Mouse (Mus musculus) olfactory bulb, adult 2 months (tissue): ENCODE data around the gene Mthfd1l. TPM values are rescaled to one million over a fixed set of nuclear protein-coding genes. Genes with fewer than 3 reads are reported as not detected.
"Not testable (repeated sequence)": the region's sequence is repeated elsewhere in the genome, so short reads cannot be mapped to it uniquely, and the experiment has no call there.

Experiments used
- H3K27ac ChIP-seq: fragments of 200-500 bp; 2 replicates; pipeline ENCODE4 v1.5.1; 2012; ENCODE audit warnings: low read depth, low read length; ENCODE audit not compliant: insufficient read depth
- H3K4me1 ChIP-seq: fragments of 200-500 bp; 2 replicates; pipeline ENCODE4 v1.6.1; 2012; ENCODE audit warnings: low read length; ENCODE audit not compliant: control insufficient read depth, insufficient read depth
- H3K4me3 ChIP-seq: fragments of 200-500 bp; 2 replicates; pipeline ENCODE4 v1.5.1; 2012; ENCODE audit warnings: mild to moderate bottlenecking, low read depth, low read length, moderate library complexity; ENCODE audit not compliant: insufficient read depth
- CTCF ChIP-seq: fragments of 200-500 bp; IDR thresholded peaks from 2 replicates; pipeline ENCODE4 v1.5.1; 2012; ENCODE audit warnings: low read depth, mild to moderate bottlenecking, low read length, moderate library complexity; ENCODE audit not compliant: insufficient read depth
- POLR2A ChIP-seq: fragments of 200-500 bp; IDR thresholded peaks from 2 replicates; pipeline ENCODE4 v1.6.1; 2012; ENCODE audit warnings: mild to moderate bottlenecking, low read depth, low read length, moderate library complexity; ENCODE audit not compliant: insufficient read depth
- WGBS: fragments of 180-500 bp; shearing (Covaris S2); methylation state at CpG from one replicate; pipeline ENCODE4 v1.1.7; 2018; 5-methylcytosine and 5-hydroxymethylcytosine counted together
- polyA plus RNA-seq: library from polyadenylated mRNA; stranded (reverse); fragments of >200 nt; gene quantifications from 2 replicates; pipeline ENCODE4 v1.2.4, GENCODE M21; 2012; ENCODE audit warnings: low replicate concordance; ENCODE audit not compliant: missing spikeins, insufficient read depth, insufficient read length

The Mthfd1l gene
- polyA plus RNA-seq, 1 experiment: not detected

DNA sequence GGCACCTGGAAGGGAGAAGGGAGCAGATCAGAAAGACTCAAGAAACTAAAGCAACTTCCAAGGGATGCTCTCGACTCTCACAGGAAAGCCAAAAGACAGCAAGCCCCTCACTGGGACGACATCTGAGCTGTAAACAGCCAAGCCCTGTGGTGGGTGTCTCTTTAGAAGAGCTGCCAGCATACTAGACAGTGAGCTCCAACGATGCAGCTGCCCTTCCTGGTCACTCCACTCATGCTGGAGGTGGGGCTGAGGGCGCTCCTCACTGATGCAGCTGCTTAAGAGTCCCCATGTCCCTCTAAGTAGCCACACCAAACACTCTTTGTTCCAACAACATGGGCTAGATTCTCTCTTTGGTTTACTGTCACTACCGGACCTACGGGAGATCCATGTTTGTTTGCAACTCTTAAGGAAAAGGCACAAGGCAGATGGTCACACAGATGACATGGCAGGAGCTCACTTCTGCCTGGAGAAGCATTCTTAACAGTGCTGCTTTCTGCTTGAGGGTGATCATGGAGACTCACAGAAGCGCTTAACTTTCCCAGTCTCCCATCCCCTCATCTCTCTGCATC is 96.4 kb downstream of the Mthfd1l start:
- TF ChIP-seq CTCF (no peak), POLR2A (no peak)
- H3K27ac ChIP-seq: no peak overlapping the region; the same call in 1 of the 2 replicates
- no peak overlapping the region for H3K4me3 ChIP-seq
- 78% methylated on average over 7 of the region's 7 CpGs for WGBS
- no peaks in the 10 kb centered on the region; the same call in 1 of the 2 replicates for H3K4me1 ChIP-seq

DNA sequence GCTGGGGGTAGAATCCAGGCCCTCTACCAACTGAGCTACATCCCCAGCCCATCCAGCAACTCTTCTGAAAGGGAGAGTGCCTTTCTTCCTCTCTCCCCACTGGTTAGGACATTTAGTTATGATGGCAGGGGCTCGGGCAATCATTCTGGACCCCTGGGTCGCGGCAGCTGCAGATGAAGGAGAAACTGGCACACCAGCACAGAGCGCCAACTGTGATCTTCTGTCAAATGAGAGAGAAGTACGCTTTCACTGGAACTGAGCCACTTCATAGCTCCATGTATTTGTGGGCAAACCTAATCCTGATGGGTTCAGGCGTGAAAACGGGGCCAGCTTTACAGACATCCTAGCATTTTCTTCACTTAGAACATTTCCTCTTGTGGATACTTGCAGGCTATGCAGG is 97.1 kb downstream of the Mthfd1l start:
- no peaks in the 10 kb centered on the region; the same call in 1 of the 2 replicates for H3K4me1 ChIP-seq
- no peak overlapping the region for H3K4me3 ChIP-seq
- TF ChIP-seq POLR2A (no peak), CTCF (no peak)
- 85% methylated on average over 7 of the region's 7 CpGs for WGBS
- no peak overlapping the region for H3K27ac ChIP-seq

DNA sequence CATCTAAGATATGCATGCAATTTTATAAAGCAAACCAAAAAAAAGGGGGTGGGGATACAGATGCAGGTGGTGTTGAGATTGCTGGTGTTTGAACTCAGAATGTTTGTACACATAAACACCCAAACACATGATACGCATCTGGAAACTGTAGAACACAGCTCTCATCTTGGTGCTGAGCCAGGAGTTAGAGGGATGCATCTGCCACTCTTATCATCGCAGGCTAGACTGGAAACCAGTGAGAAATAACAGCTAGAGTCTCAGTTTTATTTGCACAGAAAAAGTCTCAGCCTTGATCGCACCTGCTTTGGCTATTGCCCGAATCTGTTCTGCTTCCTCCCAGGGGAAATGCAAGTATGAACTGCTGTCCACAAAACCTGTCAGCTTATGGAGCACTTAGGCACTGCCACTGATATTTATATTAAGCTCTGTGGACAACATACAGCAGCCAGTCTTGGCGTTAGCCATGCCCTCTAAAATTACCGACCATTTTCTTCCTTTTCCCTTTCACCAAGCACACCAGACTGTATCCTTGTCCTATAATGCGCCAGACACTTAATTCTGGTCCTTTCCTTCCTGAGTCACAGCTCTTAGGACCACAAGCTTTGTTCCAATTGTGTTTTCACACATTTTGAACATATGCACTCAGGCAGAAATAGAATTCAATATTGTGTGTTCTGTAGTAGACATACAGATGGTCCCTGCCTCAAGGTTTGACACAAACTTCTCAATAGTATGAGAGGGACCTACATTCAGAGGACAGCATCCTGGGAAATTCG is 98.3 kb downstream of the Mthfd1l start:
- 78% methylated on average over 8 of the region's 8 CpGs for WGBS
- Histone ChIP-seq H3K4me1 (no peaks in the 10 kb centered on the region; the same call in 1 of the 2 replicates), H3K27ac (no peak overlapping the region), H3K4me3 (no peak overlapping the region)
- no peak for TF ChIP-seq POLR2A
- TF ChIP-seq CTCF: no peak

DNA sequence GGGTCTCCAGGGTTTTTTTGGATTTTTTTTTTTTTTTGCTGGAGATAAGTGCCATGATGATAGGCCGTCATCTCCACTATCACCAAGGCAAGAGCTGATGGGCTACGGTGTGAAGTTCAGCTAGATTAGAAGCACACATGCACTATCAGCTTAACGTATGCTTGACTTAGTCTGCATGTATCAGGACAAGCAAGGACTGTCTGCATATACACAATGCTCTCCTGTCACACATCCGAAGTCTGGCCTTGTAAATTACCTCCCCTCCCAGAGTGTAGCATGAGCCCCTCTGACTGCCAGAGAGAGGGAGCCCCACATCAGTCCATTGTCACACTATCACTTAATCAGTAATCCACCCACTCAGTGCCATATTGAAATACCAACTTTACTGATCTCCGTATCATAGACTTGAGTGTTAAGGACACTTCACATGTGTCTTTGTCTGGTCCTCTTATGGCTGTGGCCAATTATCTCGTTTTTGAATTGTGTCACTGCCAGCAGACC is 99.0 kb downstream of the Mthfd1l start:
- TF ChIP-seq CTCF: no peak
- TF ChIP-seq POLR2A: no peak
- H3K4me1 ChIP-seq: no peaks in the 10 kb centered on the region; the same call in 1 of the 2 replicates
- 76% methylated on average over 6 of the region's 6 CpGs for WGBS

DNA sequence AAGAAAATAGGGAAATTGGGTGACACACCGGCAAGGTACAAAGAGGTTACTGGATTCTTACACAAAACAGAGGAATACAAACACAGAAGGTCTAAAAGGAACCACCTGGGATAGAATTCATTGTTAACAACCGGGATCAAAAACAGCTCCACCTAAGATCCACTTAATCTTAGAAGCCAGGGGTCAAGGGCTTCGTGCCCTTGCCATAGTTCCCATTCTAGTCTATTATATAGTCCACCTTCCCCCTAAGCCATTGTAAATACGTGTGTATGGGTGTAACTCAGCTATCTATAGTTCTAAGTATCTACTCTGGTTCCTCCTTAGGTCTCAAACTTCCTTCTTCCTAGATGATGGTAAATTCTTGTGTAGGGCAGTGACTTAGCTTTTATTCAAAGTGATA is 99.6 kb downstream of the Mthfd1l start:
- not testable (repeated sequence) for H3K27ac ChIP-seq, H3K4me1 ChIP-seq, H3K4me3 ChIP-seq
- WGBS: 89% methylated on average over 4 of the region's 4 CpGs

More for the DNA sequence above, 99.0 kb downstream of the Mthfd1l start:
- no peak overlapping the region for H3K4me3 ChIP-seq
- no peak overlapping the region for H3K27ac ChIP-seq

DNA sequence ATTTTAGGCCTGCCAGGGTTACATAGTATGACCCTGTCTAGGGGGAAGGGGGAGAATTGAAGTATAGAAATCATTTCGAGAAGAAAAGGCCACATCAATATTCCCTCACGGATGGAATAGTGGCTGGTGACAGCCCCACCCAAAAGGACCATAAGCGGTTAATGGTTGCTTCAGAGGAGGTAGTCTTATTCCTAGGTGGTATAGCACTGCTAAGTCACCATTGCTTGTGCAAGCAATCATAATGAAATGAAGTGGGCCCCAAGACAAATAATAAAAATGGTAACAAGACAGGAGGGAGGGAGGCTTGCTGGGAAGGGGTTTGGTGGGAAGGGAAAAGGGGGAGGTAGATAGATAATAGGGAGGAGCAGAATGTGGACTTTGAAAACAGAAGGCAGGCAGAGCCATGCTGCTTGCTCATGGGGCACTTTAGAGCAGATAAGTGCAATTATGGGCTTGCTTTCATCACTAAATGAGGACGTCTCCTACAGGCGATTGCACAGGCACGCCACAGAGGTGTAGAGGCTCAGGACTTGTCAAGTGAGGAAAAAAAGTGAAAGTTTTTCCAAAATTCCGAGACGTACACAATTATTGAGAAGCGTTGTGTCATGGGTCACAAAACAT is 105.4 kb downstream of the Mthfd1l start:
- H3K4me1 ChIP-seq: peaks cover 12% of the 10 kb centered on the region
- H3K27ac ChIP-seq: no peak overlapping the region
- TF ChIP-seq POLR2A (no peak), CTCF (no peak)
- no peak overlapping the region for H3K4me3 ChIP-seq
- WGBS: 89% methylated on average over 9 of the region's 9 CpGs

DNA sequence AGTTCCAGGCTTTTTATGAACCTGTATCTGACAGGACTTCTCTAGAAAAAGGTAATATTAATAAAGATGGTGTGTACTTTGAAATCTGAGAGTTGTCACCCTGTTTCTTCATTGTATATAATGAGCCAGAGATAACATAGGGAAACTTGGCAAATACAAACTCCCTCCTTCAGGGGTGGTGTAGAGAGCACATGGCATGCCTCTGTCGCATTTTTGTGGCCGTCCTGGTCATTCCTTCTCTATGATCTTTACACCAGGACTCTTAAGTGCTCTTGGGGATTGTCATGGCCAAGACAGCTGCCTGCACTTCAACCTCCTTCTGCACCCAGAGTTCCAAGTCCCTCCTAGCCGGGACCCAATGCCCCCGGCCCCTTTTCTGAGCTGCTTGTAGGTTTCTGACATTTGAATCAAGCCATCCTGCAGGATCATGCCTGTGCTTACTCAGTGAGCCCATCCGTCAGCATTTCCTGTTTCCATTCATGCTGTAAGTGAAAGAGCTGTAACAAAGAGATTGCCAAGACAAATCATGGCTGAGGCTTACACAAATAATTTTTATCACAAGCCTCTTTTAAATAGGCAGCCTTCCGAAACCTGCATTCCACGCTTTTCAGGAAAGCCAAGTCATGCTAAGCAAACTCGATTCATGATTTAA is 106.2 kb downstream of the Mthfd1l start:
- H3K4me3 ChIP-seq: no peak overlapping the region

DNA sequence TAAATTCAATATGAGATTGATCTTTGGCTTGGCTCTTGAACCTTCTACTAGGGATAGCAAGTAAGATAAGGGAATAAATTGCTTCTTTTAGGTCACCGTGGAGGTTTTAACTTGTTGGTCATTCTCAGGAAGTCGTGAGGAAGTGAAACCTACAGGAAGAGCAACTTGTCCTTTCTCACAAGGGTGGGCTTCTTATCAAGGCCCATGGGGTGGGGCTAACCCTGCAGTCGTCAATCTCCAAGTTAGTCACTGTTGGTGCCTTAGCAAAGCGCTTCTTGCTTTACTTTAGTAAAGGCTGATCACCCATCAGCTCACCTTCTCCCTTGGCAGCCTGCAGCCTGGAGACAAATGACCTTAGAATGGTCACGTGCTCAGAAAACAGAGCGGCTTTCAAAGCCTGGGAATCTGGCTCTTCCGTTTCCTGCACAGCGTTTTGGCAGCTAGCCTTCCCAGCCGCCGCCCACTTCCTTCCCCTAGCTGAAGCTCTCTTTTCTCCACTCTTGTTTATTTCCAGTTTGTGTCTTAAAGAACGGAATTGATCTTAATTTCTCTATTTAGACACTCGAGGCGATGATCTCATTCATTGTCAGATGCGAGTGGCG is 106.8 kb downstream of the Mthfd1l start:
- WGBS: 22% methylated on average over 15 of the region's 15 CpGs

More for the DNA sequence above, 106.2 kb downstream of the Mthfd1l start:
- WGBS: 74% methylated on average over 8 of the region's 8 CpGs
- Histone ChIP-seq H3K27ac (no peak overlapping the region), H3K4me1 (peaks cover 12% of the 10 kb centered on the region)
- no peak for TF ChIP-seq CTCF
- TF ChIP-seq POLR2A: no peak

More for the DNA sequence above, 106.8 kb downstream of the Mthfd1l start:
- no peak overlapping the region for H3K4me3 ChIP-seq
- H3K4me1 ChIP-seq: peaks cover 12% of the 10 kb centered on the region
- H3K27ac ChIP-seq: peak overlapping the region; percentile 41; the same call in 1 of the 2 replicates
- TF ChIP-seq CTCF (no peak), POLR2A (no peak)
